Mouse (Mus musculus) MEL (cell line): ENCODE measurements around the gene Iqgap3. TPM values are rescaled to one million over a fixed set of nuclear protein-coding genes. Genes with fewer than 3 reads are reported as not detected.
A peak's percentile ranks its signal among the peaks of the same experiment; 100 is the strongest.

Source experiments
- DNase-seq: peaks from one replicate; pipeline ENCODE4 v3.0.0; 2011; ENCODE audit warnings: low read depth, low spot score
- H3K27ac ChIP-seq: 2 replicates; pipeline ENCODE4 v1.5.1; 2012; ENCODE audit warnings: low read depth, mild to moderate bottlenecking, control low read depth, low read length, moderate library complexity; ENCODE audit not compliant: control insufficient read depth
- H3K27me3 ChIP-seq, 2 experiments: fragments of 150-350 bp in 1 of 2; sonication (generic) in 1 of 2; 2 replicates each; pipeline ENCODE4 v1.6.1; 2012; ENCODE audit warnings: low read length in 2 of 2, mild to moderate bottlenecking in 2 of 2, improper control_type of control experiment in 1 of 2, moderate library complexity in 1 of 2; ENCODE audit not compliant: insufficient read depth in 2 of 2, control insufficient read depth in 1 of 2
- H3K36me3 ChIP-seq, 2 experiments: 2 replicates each; pipeline ENCODE4 v1.6.1; 2012 to 2014; ENCODE audit warnings: low read length in 2 of 2, improper control_type of control experiment in 1 of 2, inconsistent platforms in 1 of 2, mild to moderate bottlenecking in 1 of 2; ENCODE audit not compliant: insufficient read depth in 2 of 2, control insufficient read depth in 1 of 2
- H3K4me1 ChIP-seq, 2 experiments: fragments of 150-350 bp in 1 of 2; sonication (generic) in 1 of 2; 2 replicates each; pipeline ENCODE4 v1.6.1; 2012; ENCODE audit warnings: low read length in 2 of 2, improper control_type of control experiment in 1 of 2, mild to moderate bottlenecking in 1 of 2; ENCODE audit not compliant: insufficient read depth in 2 of 2, control insufficient read depth in 1 of 2
- H3K4me3 ChIP-seq, 2 experiments: fragments of 150-350 bp in 1 of 2; sonication (generic) in 1 of 2; 2 replicates each; pipeline ENCODE4 v1.5.1; 2012; ENCODE audit warnings: low read depth in 2 of 2, low read length in 2 of 2, mild to moderate bottlenecking in 2 of 2, moderate library complexity in 2 of 2, control low read depth in 1 of 2, improper control_type of control experiment in 1 of 2; ENCODE audit not compliant: control insufficient read depth in 1 of 2, insufficient read depth in 1 of 2
- H3K79me2 ChIP-seq: 2 replicates; pipeline ENCODE4 v1.6.1; 2012; ENCODE audit warnings: mild to moderate bottlenecking, low read length, moderate library complexity; ENCODE audit not compliant: control insufficient read depth, poor library complexity, insufficient read depth
- H3K9ac ChIP-seq: 2 replicates; pipeline ENCODE4 v1.6.1; 2012; ENCODE audit warnings: low read depth, mild to moderate bottlenecking, control low read depth, low read length, moderate library complexity; ENCODE audit not compliant: control insufficient read depth, poor library complexity, severe bottlenecking
- H3K9me3 ChIP-seq: fragments of 150-350 bp; sonication (generic); replicated peaks from 2 replicates; pipeline ENCODE4 v1.6.1; 2012; ENCODE audit warnings: mild to moderate bottlenecking, low read length, improper control_type of control experiment, moderate library complexity; ENCODE audit not compliant: insufficient read depth
- BHLHE40 ChIP-seq: IDR thresholded peaks from 2 replicates; pipeline ENCODE4 v1.6.1; 2012; ENCODE audit warnings: low read depth, mild to moderate bottlenecking, inconsistent platforms, low read length, improper control_type of control experiment, borderline replicate concordance
- CHD1 ChIP-seq: IDR thresholded peaks from 2 replicates; pipeline ENCODE4 v1.6.1; 2012; ENCODE audit warnings: low read depth, mild to moderate bottlenecking, inconsistent platforms, low read length, improper control_type of control experiment
- CTCF ChIP-seq, 3 experiments: IDR thresholded peaks in 2 of 3; conservative IDR thresholded peaks in 1 of 3; 2 replicates each; pipeline ENCODE4 v1.5.1; 2011 to 2012; ENCODE audit warnings: low read length in 3 of 3, low read depth in 2 of 3, mild to moderate bottlenecking in 2 of 3, improper control_type of control experiment in 1 of 3, inconsistent platforms in 1 of 3, mixed read lengths in 1 of 3, moderate library complexity in 1 of 3; ENCODE audit not compliant: control insufficient read depth in 1 of 3, insufficient read depth in 1 of 3, poor library complexity in 1 of 3, severe bottlenecking in 1 of 3
- E2F4 ChIP-seq: IDR thresholded peaks from 2 replicates; pipeline ENCODE4 v1.6.1; 2011; ENCODE audit warnings: low read depth, low read length, improper control_type of control experiment, borderline replicate concordance
- GABPA ChIP-seq: IDR thresholded peaks from 2 replicates; pipeline ENCODE4 v1.6.1; 2012; ENCODE audit warnings: low read depth, mild to moderate bottlenecking, inconsistent platforms, low read length, improper control_type of control experiment, moderate library complexity
- KAT2A ChIP-seq: conservative IDR thresholded peaks from 2 replicates; pipeline ENCODE4 v1.6.1; 2012; ENCODE audit warnings: low read depth, low read length, improper control_type of control experiment, inconsistent platforms
- MAX ChIP-seq: IDR thresholded peaks from 2 replicates; pipeline ENCODE4 v1.6.1; 2011; ENCODE audit warnings: low read length, improper control_type of control experiment
- MEF2A ChIP-seq: IDR thresholded peaks from 2 replicates; pipeline ENCODE4 v1.6.1; 2014; ENCODE audit warnings: low read depth, mild to moderate bottlenecking, inconsistent platforms, low read length, improper control_type of control experiment; ENCODE audit not compliant: poor library complexity, insufficient replicate concordance, severe bottlenecking; ENCODE audit errors: extremely low read depth
- MXI1 ChIP-seq: IDR thresholded peaks from 2 replicates; pipeline ENCODE4 v1.6.1; 2011; ENCODE audit warnings: mild to moderate bottlenecking, low read depth, low read length, improper control_type of control experiment
- MYC ChIP-seq: IDR thresholded peaks from 2 replicates; pipeline ENCODE4 v1.6.1; 2011; ENCODE audit warnings: low read depth, mild to moderate bottlenecking, low read length, improper control_type of control experiment, moderate library complexity
- POLR2A ChIP-seq, 2 experiments: IDR thresholded peaks; 2 replicates each; pipeline ENCODE4 v1.6.1; 2011 to 2012; ENCODE audit warnings: low read length in 2 of 2, mild to moderate bottlenecking in 2 of 2, control low read depth in 1 of 2, improper control_type of control experiment in 1 of 2, low read depth in 1 of 2, moderate library complexity in 1 of 2; ENCODE audit not compliant: control insufficient read depth in 1 of 2, insufficient read depth in 1 of 2, poor library complexity in 1 of 2
- RCOR1 ChIP-seq: IDR thresholded peaks from 2 replicates; pipeline ENCODE4 v1.6.1; 2012; ENCODE audit warnings: low read depth, mild to moderate bottlenecking, inconsistent platforms, low read length, improper control_type of control experiment
- TBP ChIP-seq: IDR thresholded peaks from 2 replicates; pipeline ENCODE4 v1.8.0; 2011; ENCODE audit warnings: low read depth, low read length, improper control_type of control experiment
- UBTF ChIP-seq: IDR thresholded peaks from 2 replicates; pipeline ENCODE4 v1.6.1; 2012; ENCODE audit warnings: low read depth, mild to moderate bottlenecking, inconsistent platforms, low read length, improper control_type of control experiment, moderate library complexity, borderline replicate concordance; ENCODE audit not compliant: insufficient read depth
- ZMIZ1 ChIP-seq: IDR thresholded peaks from 2 replicates; pipeline ENCODE4 v1.6.1; 2012; ENCODE audit warnings: low read depth, mild to moderate bottlenecking, inconsistent platforms, low read length, improper control_type of control experiment, moderate library complexity
- ZNF384 ChIP-seq: IDR thresholded peaks from 2 replicates; pipeline ENCODE4 v1.6.1; 2012; ENCODE audit warnings: low read depth, mild to moderate bottlenecking, inconsistent platforms, low read length, improper control_type of control experiment
- polyA plus RNA-seq, 2 experiments: library from polyadenylated mRNA; stranded (reverse) in 1 of 2; unstranded in 1 of 2; fragments of >175 nt in 1 of 2; fragments of >200 nt in 1 of 2; gene quantifications; 2 replicates each; pipeline versions ENCODE4 v1.2.1 to v1.2.4; 2012; ENCODE audit warnings: low replicate concordance in 2 of 2, low read depth in 1 of 2; ENCODE audit not compliant: insufficient read length in 2 of 2, insufficient read depth in 1 of 2, missing spikeins in 1 of 2
- total RNA-seq: library from RNA; depleted of rRNA; stranded (reverse); fragments of 300-350 nt; gene quantifications from 2 replicates; pipeline ENCODE4 v1.2.3, GENCODE M21; 2012

Gene Iqgap3
- total and polyA plus RNA-seq, 3 experiments = 21.1 to 42.5 TPM; not detected in 1

DNA sequence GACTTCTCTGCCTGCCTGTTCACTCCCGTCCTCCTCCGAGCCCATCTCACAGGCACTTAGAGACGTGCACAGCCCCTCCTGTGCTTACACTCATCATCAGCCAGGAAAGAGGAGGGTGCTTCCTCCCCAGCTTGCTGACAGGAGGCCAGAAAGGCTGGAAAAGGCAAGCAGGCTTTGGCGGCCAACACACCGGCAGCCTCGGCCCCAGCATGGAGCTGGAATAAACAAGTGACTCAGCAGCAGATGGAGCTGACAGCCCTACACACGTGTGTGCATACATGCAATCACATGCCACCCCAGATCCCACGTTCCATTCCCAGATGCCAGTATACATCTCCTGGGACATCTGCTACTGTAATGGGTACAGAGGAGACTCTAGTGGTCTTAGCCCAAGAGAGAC, 80.5 kb downstream of the Iqgap3 start:
- Histone ChIP-seq H3K36me3 (peaks cover 0 to 39% of the 10 kb centered on the region in 2 experiments; a peak in 2 of 4 replicates), H3K27me3 (no peaks in the 10 kb centered on the region), H3K79me2 (no peaks in the 10 kb centered on the region)
- TF ChIP-seq ZNF384 = no peak
- no peak for TF ChIP-seq MEF2A
- no peak for TF ChIP-seq BHLHE40
- no peak for TF ChIP-seq TBP
- TF ChIP-seq CHD1 = no peak
- TF ChIP-seq ZMIZ1 = no peak
- TF ChIP-seq MXI1 = no peak
- TF ChIP-seq, all 39 proteins: peak for 0
- no peak overlapping the region for H3K9ac ChIP-seq
- DNase-seq = no peak
- no peak overlapping the region for H3K27ac ChIP-seq
- no peaks in the 10 kb centered on the region for H3K9me3 ChIP-seq
- no peak overlapping the region for H3K4me3 ChIP-seq
- H3K4me1 ChIP-seq = no peaks in the 10 kb centered on the region

DNA sequence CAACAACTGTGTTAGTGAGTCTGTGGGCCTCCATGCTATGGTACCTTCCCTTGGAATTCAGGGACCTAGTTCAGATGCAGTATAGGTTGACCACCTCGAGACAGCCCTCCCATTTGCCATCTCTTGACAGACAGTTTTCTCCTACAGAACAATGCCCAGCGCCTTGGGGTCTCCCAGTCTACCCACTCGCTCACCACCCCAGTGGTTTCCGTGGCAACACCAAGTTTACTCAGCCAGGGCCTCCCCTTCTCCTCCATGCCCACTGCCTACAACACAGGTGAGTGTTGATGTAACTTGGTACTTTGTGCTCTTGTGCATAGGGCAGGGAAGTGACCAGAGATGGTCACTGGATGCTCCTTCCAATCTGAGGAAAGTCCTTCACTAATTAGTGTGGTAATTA, 81.0 kb downstream of the Iqgap3 start:
- H3K4me3 ChIP-seq = no peak overlapping the region
- no peaks in the 10 kb centered on the region for H3K4me1 ChIP-seq
- no peak for DNase-seq
- TF ChIP-seq GABPA = no peak
- TF ChIP-seq MAX = no peak
- TF ChIP-seq KAT2A = no peak
- TF ChIP-seq RCOR1 = no peak
- TF ChIP-seq UBTF = no peak
- TF ChIP-seq MYC = no peak
- TF ChIP-seq E2F4 = no peak
- no peak for TF ChIP-seq TBP
- no peak for TF ChIP-seq CTCF (IDR thresholded peaks at IDR 0.05 in 2 of 3, conservative IDR thresholded peaks at IDR 0.05 in 1 of 3; ENCODE audit: control insufficient read depth in 1 of 3, insufficient read depth in 1 of 3, low read depth in 2 of 3, low read length in 3 of 3, poor library complexity in 1 of 3, severe bottlenecking in 1 of 3)
- TF ChIP-seq ZNF384 = no peak
- H3K79me2 ChIP-seq = no peaks in the 10 kb centered on the region
- no peaks in the 10 kb centered on the region for H3K9me3 ChIP-seq
- no peak overlapping the region for H3K9ac ChIP-seq
- no peak overlapping the region for H3K27ac ChIP-seq
- peaks cover 0 to 37% of the 10 kb centered on the region in 2 experiments; a peak in 2 of 4 replicates for H3K36me3 ChIP-seq
- H3K27me3 ChIP-seq = no peaks in the 10 kb centered on the region

GRCm38 (mm10) chr3:88163847-88164246, 82.1 kb downstream of the Iqgap3 start:
- Histone ChIP-seq H3K79me2 (no peaks in the 10 kb centered on the region), H3K36me3 (peaks cover 0 to 36% of the 10 kb centered on the region in 2 experiments; a peak in 2 of 4 replicates), H3K9ac (no peak overlapping the region), H3K4me3 (no peak overlapping the region), H3K9me3 (no peaks in the 10 kb centered on the region)
- DNase-seq = no peak
- TF ChIP-seq POLR2A (IDR thresholded peaks at IDR 0.05; ENCODE audit: control insufficient read depth in 1 of 2, insufficient read depth in 1 of 2, low read depth in 1 of 2, low read length in 2 of 2, poor library complexity in 1 of 2) = 0 out of 4 replicates have a peak, but pooled peaks of 1 of the 2 experiments have one; percentile 1
- TF ChIP-seq BHLHE40 = no peak
- TF ChIP-seq, all 39 proteins: peak for 1
- H3K27me3 ChIP-seq = no peaks in the 10 kb centered on the region
- no peaks in the 10 kb centered on the region for H3K4me1 ChIP-seq
- H3K27ac ChIP-seq = no peak overlapping the region
